Mouse (Mus musculus): ENCODE data around the gene Corin. TPM values are rescaled to one million over a fixed set of nuclear protein-coding genes. Genes with fewer than 3 reads are reported as not detected.

The Corin gene
- polyA plus RNA-seq, 1 experiment: 2.3 TPM

- H3K27me3 ChIP-seq (ENCODE audit: control insufficient read depth, insufficient read depth, low read length): no peaks in the 10 kb centered on the region
- H3K4me3 ChIP-seq (replicated peaks; ENCODE audit: insufficient read depth, low read depth, low read length): no peak overlapping the region
- DNase-seq: no peak
- no peaks in the 10 kb centered on the region; the same call in 1 of the 2 replicates for H3K4me1 ChIP-seq (ENCODE audit: control insufficient read depth, insufficient read depth, low read length)
- no peak overlapping the region for H3K27ac ChIP-seq (ENCODE audit: insufficient read depth, low read length)
- TF ChIP-seq POLR2A (IDR thresholded peaks at IDR 0.05; ENCODE audit: borderline replicate concordance, insufficient read depth, low read length): no peak
- no peak for TF ChIP-seq CTCF (IDR thresholded peaks at IDR 0.05; ENCODE audit: borderline replicate concordance, insufficient read depth, low read depth, low read length)
- WGBS: 37% methylated on average over 10 of the region's 10 CpGs
These were observed 102.5 kb downstream of the Corin start for GRCm38 (mm10) chr5:72401778-72402177.

- DNase-seq: no peak
- Histone ChIP-seq H3K27ac (ENCODE audit: insufficient read depth, low read length) (no peak overlapping the region), H3K4me3 (replicated peaks; ENCODE audit: insufficient read depth, low read depth, low read length) (no peak overlapping the region), H3K27me3 (ENCODE audit: control insufficient read depth, insufficient read depth, low read length) (no peaks in the 10 kb centered on the region), H3K4me1 (ENCODE audit: control insufficient read depth, insufficient read depth, low read length) (no peaks in the 10 kb centered on the region; the same call in 1 of the 2 replicates)
- TF ChIP-seq POLR2A (IDR thresholded peaks at IDR 0.05; ENCODE audit: borderline replicate concordance, insufficient read depth, low read length) (no peak), CTCF (IDR thresholded peaks at IDR 0.05; ENCODE audit: borderline replicate concordance, insufficient read depth, low read depth, low read length) (no peak)
- WGBS: 47% methylated on average over 3 of the region's 3 CpGs
These were observed 103.0 kb downstream of the Corin start for GRCm38 (mm10) chr5:72401251-72401650.

- no peak overlapping the region for H3K27ac ChIP-seq (ENCODE audit: insufficient read depth, low read length)
- 74% methylated on average over 1 of the region's 1 CpGs for WGBS
- TF ChIP-seq POLR2A (IDR thresholded peaks at IDR 0.05; ENCODE audit: borderline replicate concordance, insufficient read depth, low read length): no peak
- TF ChIP-seq CTCF (IDR thresholded peaks at IDR 0.05; ENCODE audit: borderline replicate concordance, insufficient read depth, low read depth, low read length): no peak
- H3K4me3 ChIP-seq (replicated peaks; ENCODE audit: insufficient read depth, low read depth, low read length): no peak overlapping the region
- no peak for DNase-seq
- no peaks in the 10 kb centered on the region for H3K4me1 ChIP-seq (ENCODE audit: control insufficient read depth, insufficient read depth, low read length)
- H3K27me3 ChIP-seq (ENCODE audit: control insufficient read depth, insufficient read depth, low read length): no peaks in the 10 kb centered on the region
These were observed 122.1 kb downstream of the Corin start for GRCm38 (mm10) chr5:72382148-72382547.

- DNase-seq: no peak
- no peak for TF ChIP-seq POLR2A (IDR thresholded peaks at IDR 0.05; ENCODE audit: borderline replicate concordance, insufficient read depth, low read length)
- no peak for TF ChIP-seq CTCF (IDR thresholded peaks at IDR 0.05; ENCODE audit: borderline replicate concordance, insufficient read depth, low read depth, low read length)
- H3K27me3 ChIP-seq (ENCODE audit: control insufficient read depth, insufficient read depth, low read length): no peaks in the 10 kb centered on the region
- no peak overlapping the region for H3K4me3 ChIP-seq (replicated peaks; ENCODE audit: insufficient read depth, low read depth, low read length)
- no peaks in the 10 kb centered on the region for H3K4me1 ChIP-seq (ENCODE audit: control insufficient read depth, insufficient read depth, low read length)
- WGBS: 78% methylated on average over 8 of the region's 8 CpGs
- H3K27ac ChIP-seq (ENCODE audit: insufficient read depth, low read length): no peak overlapping the region
These were observed 123.7 kb downstream of the Corin start for GRCm38 (mm10) chr5:72380616-72381015.

GRCm38 (mm10) chr5:72368004-72368403, 136.3 kb downstream of the Corin start:
- TF ChIP-seq POLR2A (IDR thresholded peaks at IDR 0.05; ENCODE audit: borderline replicate concordance, insufficient read depth, low read length) (no peak), CTCF (IDR thresholded peaks at IDR 0.05; ENCODE audit: borderline replicate concordance, insufficient read depth, low read depth, low read length) (no peak)
- no peak for DNase-seq

GRCm38 (mm10) chr5:72365801-72366200, 138.5 kb downstream of the Corin start:
- Histone ChIP-seq H3K4me1 (ENCODE audit: control insufficient read depth, insufficient read depth, low read length) (no peaks in the 10 kb centered on the region), H3K27me3 (ENCODE audit: control insufficient read depth, insufficient read depth, low read length) (no peaks in the 10 kb centered on the region), H3K4me3 (replicated peaks; ENCODE audit: insufficient read depth, low read depth, low read length) (no peak overlapping the region), H3K27ac (ENCODE audit: insufficient read depth, low read length) (no peak overlapping the region)
- no peak for DNase-seq
- 75% methylated on average over 4 of the region's 4 CpGs for WGBS
- TF ChIP-seq POLR2A (IDR thresholded peaks at IDR 0.05; ENCODE audit: borderline replicate concordance, insufficient read depth, low read length) (no peak), CTCF (IDR thresholded peaks at IDR 0.05; ENCODE audit: borderline replicate concordance, insufficient read depth, low read depth, low read length) (no peak)

More at GRCm38 (mm10) chr5:72368004-72368403, 136.3 kb downstream of the Corin start:
- Histone ChIP-seq H3K27me3 (ENCODE audit: control insufficient read depth, insufficient read depth, low read length) (no peaks in the 10 kb centered on the region), H3K4me1 (ENCODE audit: control insufficient read depth, insufficient read depth, low read length) (no peaks in the 10 kb centered on the region), H3K4me3 (replicated peaks; ENCODE audit: insufficient read depth, low read depth, low read length) (no peak overlapping the region), H3K27ac (ENCODE audit: insufficient read depth, low read length) (no peak overlapping the region)
- WGBS: 86% methylated on average over 3 of the region's 3 CpGs

GRCm38 (mm10) chr5:72363838-72364237, 140.4 kb downstream of the Corin start:
- H3K27me3 ChIP-seq (ENCODE audit: control insufficient read depth, insufficient read depth, low read length): no peaks in the 10 kb centered on the region
- no peak for DNase-seq
- TF ChIP-seq CTCF (IDR thresholded peaks at IDR 0.05; ENCODE audit: borderline replicate concordance, insufficient read depth, low read depth, low read length) (no peak), POLR2A (IDR thresholded peaks at IDR 0.05; ENCODE audit: borderline replicate concordance, insufficient read depth, low read length) (no peak)
- no peaks in the 10 kb centered on the region for H3K4me1 ChIP-seq (ENCODE audit: control insufficient read depth, insufficient read depth, low read length)
- H3K4me3 ChIP-seq (replicated peaks; ENCODE audit: insufficient read depth, low read depth, low read length): no peak overlapping the region
- H3K27ac ChIP-seq (ENCODE audit: insufficient read depth, low read length): no peak overlapping the region
- 43% methylated on average over 3 of the region's 3 CpGs for WGBS

- no peak overlapping the region for H3K27ac ChIP-seq (ENCODE audit: insufficient read depth, low read length)
- no peak for TF ChIP-seq CTCF (IDR thresholded peaks at IDR 0.05; ENCODE audit: borderline replicate concordance, insufficient read depth, low read depth, low read length)
- no peak for TF ChIP-seq POLR2A (IDR thresholded peaks at IDR 0.05; ENCODE audit: borderline replicate concordance, insufficient read depth, low read length)
- 31% methylated on average over 4 of the region's 4 CpGs for WGBS
These were observed 150.5 kb downstream of the Corin start for GRCm38 (mm10) chr5:72353746-72354145.

More at GRCm38 (mm10) chr5:72353746-72354145, 150.5 kb downstream of the Corin start:
- DNase-seq: no peak
- H3K4me1 ChIP-seq (ENCODE audit: control insufficient read depth, insufficient read depth, low read length): no peaks in the 10 kb centered on the region; the same call in 1 of the 2 replicates
- no peaks in the 10 kb centered on the region for H3K27me3 ChIP-seq (ENCODE audit: control insufficient read depth, insufficient read depth, low read length)
- H3K4me3 ChIP-seq (replicated peaks; ENCODE audit: insufficient read depth, low read depth, low read length): no peak overlapping the region

Data from cerebellum, adult 2 months (tissue).